Mouse (Mus musculus) forebrain, embryonic 14.5 days (tissue): Measurements from ENCODE around the gene Lims1. TPM values are rescaled to one million over a fixed set of nuclear protein-coding genes. Genes with fewer than 3 reads are reported as not detected.
A peak's percentile ranks its signal among the peaks of the same experiment; 100 is the strongest.
"Not testable (repeated sequence)": the region's sequence is repeated elsewhere in the genome, so short reads cannot be mapped to it uniquely, and the experiment has no call there.

Experiments
- ATAC-seq: fragments of 200-750 bp; cut with Nextera tagmentation; 2 replicates; pipeline ENCODE4 v1.8.0; 2017; ENCODE audit warnings: mild to moderate bottlenecking, moderate library complexity
- DNase-seq: peaks from one replicate; pipeline ENCODE4 v3.0.0-alpha.2; 2015; ENCODE audit warnings: low spot score
- H3K27ac ChIP-seq: fragments of 300-500 bp; sonication (generic); 2 replicates; pipeline ENCODE4 v1.5.1; 2014; ENCODE audit warnings: low read depth, mild to moderate bottlenecking, control low read depth, low read length, moderate library complexity
- H3K27me3 ChIP-seq: fragments of 300-500 bp; sonication (generic); replicated peaks from 2 replicates; pipeline ENCODE4 v1.6.1; 2014; ENCODE audit warnings: low read length, control low read depth, mixed read lengths; ENCODE audit not compliant: control insufficient read depth, insufficient read depth
- H3K36me3 ChIP-seq: fragments of 300-500 bp; sonication (generic); 2 replicates; pipeline ENCODE4 v1.6.1; 2014; ENCODE audit warnings: low read length, control low read depth; ENCODE audit not compliant: control insufficient read depth, insufficient read depth
- H3K4me1 ChIP-seq: fragments of 300-500 bp; sonication (generic); 2 replicates; pipeline ENCODE4 v1.6.1; 2014; ENCODE audit warnings: antibody characterized with exemption, low read length, control low read depth; ENCODE audit not compliant: control insufficient read depth, insufficient read depth
- H3K4me2 ChIP-seq: fragments of 300-500 bp; sonication (generic); 2 replicates; pipeline ENCODE4 v1.6.1; 2014; ENCODE audit warnings: mild to moderate bottlenecking, control low read depth, low read length
- H3K4me3 ChIP-seq: fragments of 300-500 bp; sonication (generic); 2 replicates; pipeline ENCODE4 v1.5.1; 2014; ENCODE audit warnings: low read depth, low read length, control low read depth
- H3K9ac ChIP-seq: fragments of 300-500 bp; sonication (generic); 2 replicates; pipeline ENCODE4 v1.6.1; 2014; ENCODE audit warnings: mild to moderate bottlenecking, low read length, control low read depth, moderate library complexity
- H3K9me3 ChIP-seq: fragments of 300-500 bp; sonication (generic); replicated peaks from 2 replicates; pipeline ENCODE4 v1.6.1; 2016; ENCODE audit warnings: low read length, control low read depth, mixed read lengths; ENCODE audit not compliant: control insufficient read depth
- WGBS: fragments of 180-500 bp; shearing (Covaris S2); extraction: QIAGEN DNeasy Blood & Tissue Kit; methylation state at CpG from one replicate; pipeline ENCODE4 v1.1.7; 2014; 5-methylcytosine and 5-hydroxymethylcytosine counted together
- polyA plus RNA-seq: library from polyadenylated mRNA; unstranded; fragments of >200 nt; fragmentation: Nextera tagmentation; extraction: Ambion mirVana; gene quantifications from 2 replicates; pipeline ENCODE4 v1.2.1, GENCODE M21; 2014

Lims1 gene
- polyA plus RNA-seq, 1 experiment from 2014 or later = 68.1 TPM

GRCm38 (mm10) chr10:58337091-58337490 is 13.8 kb downstream of the Lims1 start:
- H3K4me2 ChIP-seq, H3K9ac ChIP-seq, H3K27ac ChIP-seq, H3K27me3 ChIP-seq, H3K36me3 ChIP-seq, ATAC-seq, H3K4me3 ChIP-seq, DNase-seq, H3K4me1 ChIP-seq, H3K9me3 ChIP-seq: not testable (repeated sequence)
- WGBS = 91% methylated on average over 4 of the region's 4 CpGs

- H3K9ac ChIP-seq = no peak overlapping the region
- no peak overlapping the region for H3K4me2 ChIP-seq
- DNase-seq = no peak
- no peaks in the 10 kb centered on the region for H3K27me3 ChIP-seq
- no peak overlapping the region for H3K27ac ChIP-seq
- H3K36me3 ChIP-seq = no peaks in the 10 kb centered on the region
- 69% methylated on average over 1 of the region's 1 CpGs for WGBS
- no peaks in the 10 kb centered on the region for H3K9me3 ChIP-seq
- no peak for ATAC-seq
- H3K4me3 ChIP-seq = no peak overlapping the region
- H3K4me1 ChIP-seq = no peaks in the 10 kb centered on the region
Measured at GRCm38 (mm10) chr10:58338590-58338989, 15.3 kb downstream of the Lims1 start.

GRCm38 (mm10) chr10:58341685-58342084 is 18.4 kb downstream of the Lims1 start:
- DNase-seq = peak; percentile 14
- ATAC-seq = no peak
- Histone ChIP-seq H3K9ac (no peak overlapping the region), H3K4me1 (no peaks in the 10 kb centered on the region), H3K4me2 (no peak overlapping the region), H3K36me3 (no peaks in the 10 kb centered on the region), H3K27me3 (no peaks in the 10 kb centered on the region), H3K27ac (no peak overlapping the region), H3K9me3 (peaks cover 4% of the 10 kb centered on the region; the same call in 1 of the 2 replicates), H3K4me3 (no peak overlapping the region)
- 92% methylated on average over 2 of the region's 2 CpGs for WGBS

- no peak overlapping the region for H3K27ac ChIP-seq
- no peaks in the 10 kb centered on the region for H3K36me3 ChIP-seq
- WGBS = 92% methylated on average over 2 of the region's 2 CpGs
Measured at GRCm38 (mm10) chr10:58342199-58342598, 18.9 kb downstream of the Lims1 start.

GRCm38 (mm10) chr10:58343552-58343951 is 20.3 kb downstream of the Lims1 start:
- Histone ChIP-seq H3K4me3 (no peak overlapping the region), H3K4me1 (no peaks in the 10 kb centered on the region), H3K9me3 (peaks cover 4% of the 10 kb centered on the region; the same call in 1 of the 2 replicates), H3K4me2 (no peak overlapping the region), H3K27me3 (no peaks in the 10 kb centered on the region), H3K9ac (no peak overlapping the region), H3K36me3 (no peaks in the 10 kb centered on the region), H3K27ac (no peak overlapping the region)
- no peak for DNase-seq
- WGBS = 97% methylated on average over 3 of the region's 3 CpGs
- ATAC-seq = no peak

More at GRCm38 (mm10) chr10:58342199-58342598, 18.9 kb downstream of the Lims1 start:
- ATAC-seq (no peak), DNase-seq (no peak)
- peaks cover 4% of the 10 kb centered on the region; the same call in 1 of the 2 replicates for H3K9me3 ChIP-seq
- no peaks in the 10 kb centered on the region for H3K4me1 ChIP-seq
- H3K27me3 ChIP-seq = no peaks in the 10 kb centered on the region
- H3K9ac ChIP-seq = no peak overlapping the region
- no peak overlapping the region for H3K4me2 ChIP-seq
- H3K4me3 ChIP-seq = no peak overlapping the region

GRCm38 (mm10) chr10:58350600-58350999 is 27.3 kb downstream of the Lims1 start:
- H3K36me3 ChIP-seq = no peaks in the 10 kb centered on the region
- H3K9ac ChIP-seq = no peak overlapping the region
- no peaks in the 10 kb centered on the region for H3K9me3 ChIP-seq
- no peak overlapping the region for H3K4me3 ChIP-seq
- 90% methylated on average over 3 of the region's 3 CpGs for WGBS
- H3K27me3 ChIP-seq = no peaks in the 10 kb centered on the region
- H3K4me1 ChIP-seq = no peaks in the 10 kb centered on the region
- no peak overlapping the region for H3K4me2 ChIP-seq
- ATAC-seq = no peak
- H3K27ac ChIP-seq = no peak overlapping the region
- DNase-seq = no peak

GRCm38 (mm10) chr10:58351670-58352069 is 28.4 kb downstream of the Lims1 start:
- no peak overlapping the region for H3K4me3 ChIP-seq
- ATAC-seq (no peak), DNase-seq (no peak)
- no peak overlapping the region for H3K27ac ChIP-seq
- H3K27me3 ChIP-seq = no peaks in the 10 kb centered on the region
- no peak overlapping the region for H3K9ac ChIP-seq
- no peaks in the 10 kb centered on the region for H3K9me3 ChIP-seq
- WGBS = 96% methylated on average over 2 of the region's 2 CpGs
- H3K4me2 ChIP-seq = no peak overlapping the region
- H3K4me1 ChIP-seq = no peaks in the 10 kb centered on the region
- H3K36me3 ChIP-seq = no peaks in the 10 kb centered on the region

- H3K4me1 ChIP-seq = no peaks in the 10 kb centered on the region
- H3K4me3 ChIP-seq = no peak overlapping the region
- H3K4me2 ChIP-seq = no peak overlapping the region
- no peak for ATAC-seq
- 51% methylated on average over 3 of the region's 3 CpGs for WGBS
- no peaks in the 10 kb centered on the region for H3K27me3 ChIP-seq
- no peaks in the 10 kb centered on the region for H3K9me3 ChIP-seq
- no peak overlapping the region for H3K27ac ChIP-seq
- H3K36me3 ChIP-seq = 0 out of 2 replicates have a peak, but pooled peaks cover 2% of the 10 kb centered on the region
- H3K9ac ChIP-seq = no peak overlapping the region
- DNase-seq = no peak
Measured at GRCm38 (mm10) chr10:58352364-58352763, 29.1 kb downstream of the Lims1 start.

GRCm38 (mm10) chr10:58354561-58354960 is 31.3 kb downstream of the Lims1 start:
- Histone ChIP-seq H3K27me3 (no peaks in the 10 kb centered on the region), H3K9me3 (no peaks in the 10 kb centered on the region), H3K4me3 (no peak overlapping the region), H3K27ac (no peak overlapping the region), H3K4me1 (no peaks in the 10 kb centered on the region), H3K9ac (no peak overlapping the region), H3K36me3 (0 out of 2 replicates have a peak, but pooled peaks cover 2% of the 10 kb centered on the region), H3K4me2 (no peak overlapping the region)
- ATAC-seq (no peak), DNase-seq (no peak)
- WGBS = 17% methylated on average over 3 of the region's 3 CpGs
